Mouse (Mus musculus) forebrain, embryonic 15.5 days (tissue): ENCODE results near the gene Crip2. TPM values are rescaled to one million over a fixed set of nuclear protein-coding genes. Genes with fewer than 3 reads are reported as not detected.
A peak's percentile ranks its signal among the peaks of the same experiment; 100 is the strongest.

ENCODE experiments used
- ATAC-seq: fragments of 200-750 bp; cut with Nextera tagmentation; replicated peaks from 2 replicates; pipeline ENCODE4 v1.8.0; 2017; ENCODE audit warnings: mild to moderate bottlenecking, moderate TSS enrichment, moderate library complexity
- H3K27ac ChIP-seq: fragments of 300-500 bp; sonication (generic); replicated peaks from 2 replicates; pipeline ENCODE4 v1.5.1; 2015; ENCODE audit warnings: mild to moderate bottlenecking, inconsistent platforms
- H3K27me3 ChIP-seq: fragments of 300-500 bp; sonication (generic); 2 replicates; pipeline ENCODE4 v1.6.1; 2015; ENCODE audit warnings: inconsistent platforms
- H3K36me3 ChIP-seq: fragments of 300-500 bp; sonication (generic); 2 replicates; pipeline ENCODE4 v1.6.1; 2015; ENCODE audit warnings: mild to moderate bottlenecking, inconsistent platforms
- H3K4me1 ChIP-seq: fragments of 300-500 bp; sonication (generic); 2 replicates; pipeline ENCODE4 v1.6.1; 2015; ENCODE audit warnings: inconsistent platforms
- H3K4me2 ChIP-seq: fragments of 300-500 bp; sonication (generic); replicated peaks from 2 replicates; pipeline ENCODE4 v1.6.1; 2015; ENCODE audit warnings: mild to moderate bottlenecking, inconsistent platforms
- H3K4me3 ChIP-seq: fragments of 300-500 bp; sonication (generic); 2 replicates; pipeline ENCODE4 v1.5.1; 2015; ENCODE audit warnings: mild to moderate bottlenecking, inconsistent platforms
- H3K9ac ChIP-seq: fragments of 300-500 bp; sonication (generic); replicated peaks from 2 replicates; pipeline ENCODE4 v1.6.1; 2015; ENCODE audit warnings: mild to moderate bottlenecking, inconsistent platforms
- H3K9me3 ChIP-seq: fragments of 300-500 bp; sonication (generic); 2 replicates; pipeline ENCODE4 v1.6.1; 2016; ENCODE audit warnings: inconsistent platforms
- WGBS: fragments of 180-500 bp; shearing (Covaris S2); methylation state at CpG from one replicate; pipeline ENCODE4 v1.1.7; 2015; ENCODE audit warnings: mixed read lengths; 5-methylcytosine and 5-hydroxymethylcytosine counted together
- polyA plus RNA-seq: library from polyadenylated mRNA; unstranded; fragments of >200 nt; fragmentation: Nextera tagmentation; extraction: Ambion mirVana; gene quantifications from 2 replicates; pipeline ENCODE4 v1.2.1, GENCODE M21; 2015

Crip2 gene
- polyA plus RNA-seq, 1 experiment from 2014 or later: 414 TPM

DNA sequence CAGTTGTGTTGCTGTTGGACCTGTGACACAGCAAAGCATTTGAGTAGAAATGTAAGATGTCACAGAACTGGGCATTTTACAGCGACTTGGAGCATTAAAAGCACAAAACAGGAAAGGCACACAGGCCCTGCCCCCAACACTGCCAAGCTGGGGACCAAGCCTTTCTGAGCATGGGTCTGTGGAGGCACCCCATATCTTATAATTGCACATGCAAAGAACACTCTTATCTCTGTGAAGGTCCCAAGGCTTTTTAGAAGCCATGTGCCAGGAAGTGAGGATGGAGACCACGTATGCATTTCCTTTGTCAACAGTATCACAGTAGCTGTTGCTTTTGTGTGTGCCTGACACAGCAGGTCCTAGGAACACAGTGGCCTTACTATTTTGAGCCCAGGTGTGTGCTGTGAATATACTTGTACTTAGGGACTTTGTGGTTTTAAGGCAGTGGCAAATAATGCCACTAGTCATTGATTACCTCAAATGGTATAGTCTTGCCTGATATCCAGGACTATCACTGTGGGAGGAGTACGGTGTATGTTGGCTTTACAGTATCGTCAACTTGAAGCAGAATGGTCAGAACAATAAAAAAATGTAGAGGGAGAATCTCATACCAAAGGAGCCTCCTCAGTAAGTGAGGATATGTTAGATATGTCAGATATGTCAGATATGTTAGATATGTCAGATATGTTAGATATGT, 32.5 kb upstream of the Crip2 start:
- no peaks in the 10 kb centered on the region for H3K9me3 ChIP-seq
- no peak for ATAC-seq
- H3K36me3 ChIP-seq: peaks cover 6% of the 10 kb centered on the region; the same call in 1 of the 2 replicates
- 86% methylated on average over 4 of the region's 4 CpGs for whole genome bisulfite sequencing
- H3K27me3 ChIP-seq: no peaks in the 10 kb centered on the region
- no peak overlapping the region for H3K4me3 ChIP-seq
- H3K9ac ChIP-seq: no peak overlapping the region
- H3K4me2 ChIP-seq: no peak overlapping the region
- H3K27ac ChIP-seq: no peak overlapping the region
- H3K4me1 ChIP-seq: no peaks in the 10 kb centered on the region

DNA sequence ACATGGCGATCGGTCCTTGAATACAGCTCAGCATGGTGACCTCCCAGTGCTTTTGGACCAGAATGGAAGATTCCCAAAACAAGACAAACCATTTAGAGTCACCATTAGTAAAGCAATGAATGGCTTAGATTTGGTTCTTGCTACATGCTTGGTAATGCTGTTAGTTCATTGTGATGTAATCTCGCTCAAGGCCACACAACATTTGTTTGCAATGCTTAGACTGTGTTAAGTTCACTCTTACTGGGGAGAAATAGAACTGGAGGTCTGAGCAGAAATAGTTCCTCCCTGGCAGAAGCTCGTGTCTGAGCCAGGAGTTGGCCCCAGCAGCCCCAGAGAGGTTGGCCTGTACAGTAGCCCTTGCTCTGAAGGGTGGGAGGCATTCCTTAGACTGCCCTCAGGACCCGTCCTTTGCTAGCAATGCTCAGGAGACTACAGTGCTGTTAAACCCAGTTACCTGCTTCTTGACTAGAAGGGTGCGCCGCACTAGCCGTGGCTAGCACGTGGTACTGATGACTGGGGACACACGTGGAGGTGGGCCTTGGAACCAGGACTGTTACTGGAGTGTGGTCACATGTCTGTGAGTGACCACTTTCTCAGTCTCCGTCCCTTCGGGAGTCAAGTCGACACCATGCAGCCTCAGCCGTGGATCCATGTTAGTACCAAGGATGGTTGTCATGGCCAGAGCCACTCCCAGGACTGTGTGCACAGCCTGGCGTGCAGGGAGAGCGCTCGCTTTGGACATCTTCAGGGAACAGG, 31.3 kb upstream of the Crip2 start:
- Histone ChIP-seq H3K4me1 (no peaks in the 10 kb centered on the region), H3K36me3 (peaks cover 12% of the 10 kb centered on the region), H3K4me3 (no peak overlapping the region), H3K27ac (no peak overlapping the region), H3K27me3 (no peaks in the 10 kb centered on the region), H3K9ac (no peak overlapping the region), H3K4me2 (no peak overlapping the region), H3K9me3 (no peaks in the 10 kb centered on the region)
- no peak for ATAC-seq
- WGBS: 86% methylated on average over 17 of the region's 17 CpGs

DNA sequence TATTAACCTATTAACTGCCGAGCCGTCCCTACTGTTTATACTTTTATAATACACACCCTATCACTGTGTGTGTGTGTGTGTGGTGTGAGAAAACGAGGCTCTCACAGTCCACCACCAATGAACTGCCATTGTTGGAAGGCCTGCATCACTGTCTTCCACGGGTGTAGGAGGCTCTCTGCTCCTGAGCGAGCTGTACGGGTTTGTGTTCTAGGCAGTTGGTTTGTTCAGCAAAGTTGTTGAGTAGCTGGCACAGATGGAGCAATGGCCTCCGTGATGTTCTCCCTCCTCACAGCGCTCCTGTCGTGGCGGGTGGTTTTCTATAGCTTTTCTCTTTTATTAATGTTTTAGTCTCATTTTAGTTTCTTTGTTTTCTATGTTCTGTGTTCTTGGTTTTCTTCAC, 30.2 kb upstream of the Crip2 start:
- no peak overlapping the region for H3K4me2 ChIP-seq
- no peaks in the 10 kb centered on the region for H3K4me1 ChIP-seq
- H3K36me3 ChIP-seq: peaks cover 21% of the 10 kb centered on the region
- no peak overlapping the region for H3K9ac ChIP-seq
- 0 out of 2 replicates have a peak, but pooled peaks have one; percentile 20 for ATAC-seq
- WGBS: 78% methylated on average over 10 of the region's 10 CpGs
- H3K4me3 ChIP-seq: no peak overlapping the region
- H3K27ac ChIP-seq: no peak overlapping the region
- H3K27me3 ChIP-seq: no peaks in the 10 kb centered on the region
- H3K9me3 ChIP-seq: no peaks in the 10 kb centered on the region

DNA sequence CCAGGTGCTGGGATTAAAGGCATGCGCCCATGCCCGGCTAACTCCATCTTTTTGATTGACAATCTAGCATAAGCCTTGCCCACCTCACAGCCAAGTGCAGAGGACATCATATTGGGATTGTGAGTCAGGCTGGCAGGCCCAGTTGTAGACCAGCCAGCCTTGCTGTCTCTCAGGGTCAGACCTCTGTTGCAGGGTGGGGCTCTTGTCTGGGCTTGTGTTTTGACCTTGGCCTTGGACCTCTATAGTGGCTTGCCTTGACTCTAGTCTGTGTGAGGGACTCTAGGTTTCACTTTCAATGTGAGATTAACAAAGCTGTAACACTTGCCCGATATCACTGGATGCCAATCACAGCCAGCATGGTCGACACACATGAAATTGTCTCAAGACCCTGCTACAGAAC, 25.9 kb upstream of the Crip2 start:
- Histone ChIP-seq H3K9me3 (no peaks in the 10 kb centered on the region), H3K9ac (no peak overlapping the region), H3K4me2 (no peak overlapping the region), H3K4me3 (no peak overlapping the region), H3K27me3 (no peaks in the 10 kb centered on the region), H3K27ac (no peak overlapping the region), H3K36me3 (peaks cover 45% of the 10 kb centered on the region), H3K4me1 (no peaks in the 10 kb centered on the region)
- no peak for ATAC-seq
- WGBS: 89% methylated on average over 4 of the region's 4 CpGs

DNA sequence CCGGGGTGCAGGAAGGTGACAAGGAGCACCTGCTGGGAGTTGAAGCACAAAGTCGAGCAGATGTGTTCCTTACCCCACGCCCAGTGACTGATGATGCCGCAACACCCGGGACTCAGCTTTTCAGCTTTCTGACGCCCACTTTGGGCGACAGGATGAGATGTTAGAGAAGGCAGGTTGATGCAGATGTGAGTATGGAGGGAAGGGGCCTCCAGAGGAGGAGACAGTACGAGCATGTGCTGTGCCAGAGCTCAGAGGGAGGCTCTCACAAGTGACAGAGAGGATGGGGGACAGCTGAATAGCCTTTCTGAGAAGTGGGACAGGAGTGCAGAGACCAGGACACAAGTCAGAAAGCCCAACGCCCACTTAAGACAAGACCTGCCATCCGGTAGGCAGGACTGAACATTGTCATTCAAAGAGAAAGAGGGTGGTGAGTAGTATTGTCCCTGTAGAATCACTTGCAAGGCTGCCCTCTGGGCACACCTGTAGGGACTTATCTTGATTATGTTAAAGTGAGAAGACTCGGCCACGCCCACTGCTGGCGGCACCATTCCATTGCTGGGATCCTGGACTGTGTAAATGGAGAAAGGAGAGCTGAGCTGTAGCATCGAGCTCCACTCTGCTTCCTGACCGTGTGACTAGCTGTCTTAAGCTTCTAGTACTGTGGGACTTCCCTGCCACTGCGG, 25.0 kb upstream of the Crip2 start:
- peaks cover 45% of the 10 kb centered on the region for H3K36me3 ChIP-seq
- WGBS: 86% methylated on average over 16 of the region's 16 CpGs

DNA sequence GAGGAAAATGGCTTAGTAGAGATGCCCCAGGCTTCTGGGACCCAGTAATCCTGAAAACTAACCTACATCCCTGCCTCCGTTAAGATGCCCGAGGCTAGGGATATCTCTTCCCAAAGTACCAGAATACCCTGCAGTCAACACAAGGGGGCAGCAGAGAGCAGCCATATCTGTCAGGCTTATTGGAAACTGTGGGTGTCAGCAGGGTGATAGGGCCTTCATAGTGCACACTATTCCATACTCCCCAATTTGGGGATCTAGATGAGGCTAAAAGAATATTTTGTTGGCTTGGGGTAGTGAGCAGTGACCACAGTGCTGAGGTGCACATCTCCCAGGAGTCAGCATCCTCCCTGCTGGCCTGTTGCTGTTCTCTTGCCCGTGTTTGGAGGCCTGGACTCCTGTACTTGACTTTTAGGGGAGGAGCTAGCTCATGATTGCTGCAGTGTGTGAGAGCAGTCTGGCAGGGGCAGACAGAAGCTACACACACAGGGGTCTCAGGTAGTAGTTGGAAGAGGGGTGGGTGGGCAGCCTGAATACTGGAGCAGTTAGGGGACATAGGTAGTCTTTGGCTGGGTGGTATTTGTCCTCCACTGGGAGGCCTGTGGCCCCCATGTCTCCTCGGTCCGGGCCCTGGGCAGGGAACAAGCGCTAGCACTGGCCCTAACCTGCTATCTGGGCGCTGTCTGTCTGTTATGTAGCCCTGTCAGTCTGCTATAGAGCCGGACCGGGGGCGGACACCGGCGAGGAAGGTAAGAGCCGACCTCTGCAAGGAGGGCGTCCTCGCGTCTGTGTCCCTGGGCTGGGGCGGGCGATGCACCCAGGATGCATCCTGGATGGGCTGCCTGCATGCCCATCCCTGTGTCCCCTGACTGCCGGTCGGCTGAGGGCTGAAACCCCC, 20.3 kb upstream of the Crip2 start:
- Histone ChIP-seq H3K36me3 (peaks cover 69% of the 10 kb centered on the region), H3K4me2 (no peak overlapping the region), H3K4me1 (no peaks in the 10 kb centered on the region), H3K9ac (no peak overlapping the region), H3K27me3 (no peaks in the 10 kb centered on the region), H3K27ac (no peak overlapping the region), H3K9me3 (no peaks in the 10 kb centered on the region), H3K4me3 (no peak overlapping the region)
- 87% methylated on average over 20 of the region's 20 CpGs for WGBS
- ATAC-seq: peak; percentile 78

More for the DNA sequence above, 25.0 kb upstream of the Crip2 start:
- Histone ChIP-seq H3K9ac (no peak overlapping the region), H3K27me3 (no peaks in the 10 kb centered on the region), H3K4me2 (no peak overlapping the region), H3K27ac (no peak overlapping the region), H3K9me3 (no peaks in the 10 kb centered on the region), H3K4me1 (no peaks in the 10 kb centered on the region), H3K4me3 (no peak overlapping the region)
- no peak for ATAC-seq

DNA sequence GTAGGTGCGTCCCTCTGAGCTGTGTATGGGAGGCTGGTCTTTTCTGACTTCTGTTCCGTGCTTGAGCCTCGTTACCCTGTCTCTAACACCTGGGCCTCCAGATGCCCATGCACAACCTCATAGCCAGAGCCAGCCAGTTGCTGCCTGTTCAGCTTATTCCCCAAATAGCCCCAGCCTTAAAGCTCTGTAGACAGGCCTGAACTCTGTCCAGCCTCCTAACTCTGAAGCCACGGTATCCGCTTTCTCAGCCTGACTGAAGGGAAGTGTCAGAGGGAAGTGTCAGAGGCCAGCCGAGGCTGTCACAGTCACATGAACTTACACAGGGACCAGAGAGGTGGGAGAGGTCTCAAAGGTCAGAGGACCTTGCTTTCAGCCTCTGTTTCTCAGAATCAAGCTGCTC, 15.3 kb upstream of the Crip2 start:
- ATAC-seq: no peak
- Histone ChIP-seq H3K9me3 (no peaks in the 10 kb centered on the region), H3K36me3 (peaks cover 92% of the 10 kb centered on the region), H3K9ac (no peak overlapping the region), H3K4me1 (no peaks in the 10 kb centered on the region), H3K27me3 (no peaks in the 10 kb centered on the region), H3K27ac (no peak overlapping the region), H3K4me2 (no peak overlapping the region), H3K4me3 (no peak overlapping the region)
- WGBS: 84% methylated on average over 6 of the region's 6 CpGs

DNA sequence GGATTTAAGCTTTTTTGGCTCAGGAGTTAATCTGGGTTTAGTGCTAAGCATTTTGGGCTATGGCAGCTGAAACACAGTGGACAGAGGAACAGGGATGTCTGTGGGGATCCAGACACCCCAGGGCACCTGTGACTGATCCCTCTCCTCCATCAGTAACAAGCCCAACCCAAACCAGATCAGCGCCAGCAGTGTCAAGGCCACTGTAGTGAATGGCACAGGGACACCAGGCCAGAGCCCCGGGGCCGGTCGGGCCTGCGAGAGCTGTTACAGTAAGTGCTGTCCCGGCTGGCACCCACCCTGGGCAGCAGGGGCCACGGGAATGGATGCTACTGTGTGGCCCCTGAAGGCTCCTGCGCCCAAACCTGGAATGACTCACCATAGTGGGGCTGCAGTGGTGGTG, 9.3 kb upstream of the Crip2 start:
- H3K36me3 ChIP-seq: peaks cover 96% of the 10 kb centered on the region
- H3K27me3 ChIP-seq: no peaks in the 10 kb centered on the region
- no peak for ATAC-seq
- no peaks in the 10 kb centered on the region for H3K9me3 ChIP-seq
- H3K27ac ChIP-seq: no peak overlapping the region
- no peak overlapping the region for H3K4me3 ChIP-seq
- WGBS: 94% methylated on average over 8 of the region's 8 CpGs
- no peak overlapping the region for H3K4me2 ChIP-seq
- H3K9ac ChIP-seq: no peak overlapping the region
- H3K4me1 ChIP-seq: no peaks in the 10 kb centered on the region

DNA sequence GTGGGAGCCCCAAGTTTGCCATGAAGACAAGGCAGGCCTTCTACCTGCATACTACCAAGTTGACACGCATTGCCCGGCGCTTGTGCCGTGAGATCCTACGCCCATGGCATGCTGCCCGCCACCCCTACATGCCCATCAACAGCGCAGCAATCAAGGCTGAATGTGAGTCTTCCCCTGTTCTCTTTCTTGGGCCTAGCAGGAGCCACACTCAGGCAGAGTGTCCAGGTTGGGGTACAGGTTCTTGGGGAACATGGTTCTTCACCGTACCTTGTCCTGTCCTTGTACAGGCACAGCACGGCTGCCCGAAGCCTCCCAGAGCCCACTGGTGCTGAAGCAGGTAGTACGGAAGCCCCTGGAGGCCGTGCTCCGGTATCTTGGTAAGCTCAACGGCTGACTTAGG, 8.4 kb upstream of the Crip2 start:
- Histone ChIP-seq H3K4me1 (no peaks in the 10 kb centered on the region), H3K36me3 (peaks cover 96% of the 10 kb centered on the region), H3K27me3 (no peaks in the 10 kb centered on the region), H3K4me3 (no peak overlapping the region), H3K9me3 (no peaks in the 10 kb centered on the region), H3K4me2 (no peak overlapping the region), H3K9ac (no peak overlapping the region), H3K27ac (no peak overlapping the region)
- WGBS: 98% methylated on average over 14 of the region's 14 CpGs
- no peak for ATAC-seq

DNA sequence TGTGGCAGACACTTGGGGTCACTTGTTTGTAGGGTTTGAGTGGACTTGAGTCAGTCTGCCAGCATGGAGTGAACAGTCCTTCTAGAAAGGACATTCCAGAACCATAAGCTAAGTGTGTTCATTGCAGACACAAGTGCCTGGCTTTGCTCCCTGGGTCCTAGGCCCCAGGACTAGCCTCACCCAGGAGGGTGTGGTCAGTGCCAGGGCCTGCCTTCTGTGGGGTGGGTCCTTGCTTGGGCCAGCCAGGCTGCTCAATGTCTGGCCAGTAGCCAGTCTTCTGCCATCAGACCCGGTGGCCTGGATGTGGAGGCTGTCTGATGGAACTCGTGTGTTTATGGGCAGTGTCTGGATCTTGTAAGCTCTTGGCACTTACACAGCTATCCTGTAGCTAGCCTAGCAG, 7.5 kb upstream of the Crip2 start:
- Histone ChIP-seq H3K4me1 (no peaks in the 10 kb centered on the region), H3K27ac (no peak overlapping the region), H3K9ac (no peak overlapping the region), H3K4me2 (no peak overlapping the region), H3K36me3 (peaks cover 95% of the 10 kb centered on the region), H3K27me3 (no peaks in the 10 kb centered on the region), H3K4me3 (no peak overlapping the region), H3K9me3 (no peaks in the 10 kb centered on the region)
- WGBS: 56% methylated on average over 2 of the region's 2 CpGs
- no peak for ATAC-seq

DNA sequence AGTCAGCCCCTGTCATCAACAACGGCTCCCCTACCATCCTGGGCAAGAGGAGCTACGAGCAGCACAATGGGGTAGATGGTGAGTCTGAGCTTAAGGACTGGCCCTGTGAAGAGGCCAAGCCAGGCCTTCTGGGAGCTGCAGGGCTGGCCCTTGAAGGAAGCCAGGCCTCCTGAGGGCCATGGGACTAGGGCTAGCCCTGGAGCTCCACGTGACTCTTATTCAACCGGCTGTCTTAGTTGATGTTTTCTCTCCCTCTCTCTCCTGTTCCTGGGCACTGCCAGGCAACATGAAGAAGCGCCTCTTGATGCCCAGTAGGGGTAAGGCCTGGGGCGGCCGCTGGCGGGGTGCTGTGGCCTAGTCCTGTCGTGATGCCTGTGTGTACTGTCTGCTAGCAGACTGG, 6.8 kb upstream of the Crip2 start:
- Histone ChIP-seq H3K9ac (no peak overlapping the region), H3K27ac (no peak overlapping the region), H3K9me3 (no peaks in the 10 kb centered on the region), H3K4me2 (no peak overlapping the region), H3K36me3 (peaks cover 91% of the 10 kb centered on the region), H3K4me3 (no peak overlapping the region), H3K27me3 (no peaks in the 10 kb centered on the region), H3K4me1 (no peaks in the 10 kb centered on the region)
- WGBS: 89% methylated on average over 9 of the region's 9 CpGs
- ATAC-seq: no peak
